Mouse (Mus musculus): ENCODE measurements around the gene Wap.

DNA sequence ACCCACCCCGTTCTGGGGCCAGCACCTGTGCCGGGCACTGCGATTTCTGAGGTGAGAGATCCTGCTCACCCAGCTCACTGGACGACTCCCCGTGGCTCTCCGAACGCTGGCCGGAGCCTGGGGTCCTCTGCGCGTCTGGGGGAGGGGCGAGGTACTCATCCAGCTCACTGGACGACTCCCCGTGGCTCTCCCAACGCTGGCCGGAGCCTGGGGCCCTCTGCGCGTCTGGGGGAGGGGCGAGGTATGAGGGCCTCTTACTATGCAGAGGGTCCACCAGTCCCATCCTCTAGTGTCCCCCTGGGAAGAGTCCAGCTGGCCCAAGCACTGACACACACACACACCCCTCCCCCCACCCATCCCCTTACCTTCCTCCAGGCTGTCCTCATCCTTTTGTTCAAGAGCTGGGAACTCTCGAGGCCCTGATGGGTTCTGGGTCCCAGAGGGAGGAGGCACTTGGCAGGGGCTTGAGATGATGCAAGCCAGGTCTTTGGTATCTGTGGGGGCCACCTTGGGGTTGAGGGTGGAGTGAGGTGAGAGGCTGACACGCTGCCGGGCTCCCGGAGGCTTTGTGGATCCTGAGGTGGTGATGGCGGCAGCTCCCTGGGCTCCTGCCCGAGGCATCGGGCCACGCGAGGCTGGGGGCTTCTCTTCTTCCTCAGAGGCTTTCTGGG, 39.3 kb downstream of the Wap start:
- TF ChIP-seq CTCF (IDR thresholded peaks at IDR 0.05; ENCODE audit: low read depth) (no peak), EP300 (optimal IDR thresholded peaks at IDR 0.05) (no peak)

All from stomach, postnatal 0 days (tissue).